Mouse (Mus musculus): ENCODE results near the gene Pdha1.

GRCm38 (mm10) chrX:160136153-160136552 is 2.1 kb downstream of the Pdha1 start:
- no peak for TF ChIP-seq CTCF (conservative IDR thresholded peaks at IDR 0.05; ENCODE audit: low read length)
- no peak for TF ChIP-seq NANOG (IDR thresholded peaks at IDR 0.05; ENCODE audit: borderline replicate concordance, low read length)
- TF ChIP-seq POU5F1 (IDR thresholded peaks at IDR 0.05; ENCODE audit: borderline replicate concordance, low read length) = no peak
